Mouse (Mus musculus) urinary bladder, postnatal 25 days (tissue): ENCODE measurements at regions not wholly inside any gene's neighbourhood (a gene's known extent, or its start where the extent isn't known, plus 50 kb on each side); places are given as distances from the start of the nearest gene placed in this dataset.
A peak's percentile ranks its signal among the peaks of the same experiment; 100 is the strongest.
"Not testable (repeated sequence)": the region's sequence is repeated elsewhere in the genome, so short reads cannot be mapped to it uniquely, and the experiment has no call there.

Experiments used
- DNase-seq: peaks from one replicate; pipeline ENCODE4 v3.0.0; 2022; ENCODE audit warnings: low spot score

GRCm38 (mm10) chr16:25478300-25478699 lies 191.7 kb downstream of the Tprg start:
- no peak for DNase-seq

- peak; percentile 50 for DNase-seq
These were observed 197.2 kb downstream of the Tprg start for GRCm38 (mm10) chr16:25483831-25484254.

- no peak for DNase-seq
These were observed 198.4 kb downstream of the Tprg start for GRCm38 (mm10) chr16:25485007-25485406.

- DNase-seq = no peak
These were observed 197.0 kb upstream of the Trp63 start for GRCm38 (mm10) chr16:25486477-25487094.

GRCm38 (mm10) chr16:25490847-25491246 lies 192.7 kb upstream of the Trp63 start:
- DNase-seq = no peak

GRCm38 (mm10) chr16:25494153-25494552 lies 189.4 kb upstream of the Trp63 start:
- no peak for DNase-seq

- no peak for DNase-seq
These were observed 187.9 kb upstream of the Trp63 start for GRCm38 (mm10) chr16:25495586-25496196.

- DNase-seq = no peak
These were observed 178.7 kb upstream of the Trp63 start for GRCm38 (mm10) chr16:25504829-25505228.

GRCm38 (mm10) chr16:25517114-25517868 lies 166.3 kb upstream of the Trp63 start:
- no peak for DNase-seq

GRCm38 (mm10) chr16:25523141-25523540 lies 160.4 kb upstream of the Trp63 start:
- DNase-seq = not testable (repeated sequence)

- no peak for DNase-seq
These were observed 159.9 kb upstream of the Trp63 start for GRCm38 (mm10) chr16:25523621-25524020.

- DNase-seq = no peak
These were observed 155.7 kb upstream of the Trp63 start for GRCm38 (mm10) chr16:25527850-25528249.

GRCm38 (mm10) chr16:25528313-25528712 lies 155.2 kb upstream of the Trp63 start:
- DNase-seq = no peak

- DNase-seq = no peak
These were observed 153.9 kb upstream of the Trp63 start for GRCm38 (mm10) chr16:25529681-25530080.

- DNase-seq = no peak
These were observed 151.7 kb upstream of the Trp63 start for GRCm38 (mm10) chr16:25531761-25532336.

GRCm38 (mm10) chr16:25532519-25533205 lies 150.9 kb upstream of the Trp63 start:
- DNase-seq = no peak

- DNase-seq = no peak
These were observed 150.4 kb upstream of the Trp63 start for GRCm38 (mm10) chr16:25533206-25533580.

GRCm38 (mm10) chr16:25536550-25536949 lies 147.0 kb upstream of the Trp63 start:
- DNase-seq = no peak

GRCm38 (mm10) chr16:25549542-25550110 lies 133.9 kb upstream of the Trp63 start:
- no peak for DNase-seq

GRCm38 (mm10) chr16:25557181-25557580 lies 126.4 kb upstream of the Trp63 start:
- no peak for DNase-seq

GRCm38 (mm10) chr16:25580216-25580615 lies 103.3 kb upstream of the Trp63 start:
- DNase-seq = no peak
